Mouse (Mus musculus) mammary gland, adult 2 months (tissue): ENCODE measurements around the gene Kcns1. TPM values are rescaled to one million over a fixed set of nuclear protein-coding genes. Genes with fewer than 3 reads are reported as not detected.

Experiments used
- polyA plus RNA-seq: library from polyadenylated mRNA; depleted of rRNA; stranded (reverse); fragments of >200 nt; gene quantifications from 2 replicates; pipeline ENCODE4 v1.2.3, GENCODE M21; 2012; ENCODE audit warnings: low replicate concordance; rRNA removed

The Kcns1 gene
- 0.20 and 0.43 TPM in 2 replicates for polyA plus RNA-seq

GRCm38 (mm10) chr2:164170902-164171301 is at the start of gene Kcns1:
Kcns1 (minus strand) TSS chr2:164171113.

GRCm38 (mm10) chr2:164199626-164200327 is 28.9 kb upstream of the Kcns1 start, which contains the start of gene Wfdc15a:
Wfdc15a (minus strand) TSS chr2:164200130.

GRCm38 (mm10) chr2:164190576-164190975 is 19.7 kb upstream of the Kcns1 start, which contains the start of gene Wfdc12:
Wfdc12 (minus strand) TSS chr2:164190608.

GRCm38 (mm10) chr2:164182692-164183255 is 11.9 kb upstream of the Kcns1 start, which contains the start of gene Wfdc5:
Wfdc5 (minus strand) TSS chr2:164182742.

Other genes starting within 250 kb of the Kcns1 start
- gene Ywhab, start 176.2 kb downstream of the Kcns1 start, polyA plus RNA-seq = 54.2 and 98.4 TPM in 2 replicates
- gene Pabpc1l, start 145.7 kb downstream of the Kcns1 start, polyA plus RNA-seq = 1.6 and 1.7 TPM in 2 replicates
- gene Stk4, start 100.8 kb downstream of the Kcns1 start, polyA plus RNA-seq = 21.8 and 26.0 TPM in 2 replicates
- gene Tomm34, start 99.9 kb downstream of the Kcns1 start, polyA plus RNA-seq = 58.9 and 67.9 TPM in 2 replicates
- gene Wfdc5, start 11.6 kb upstream of the Kcns1 start, polyA plus RNA-seq = 1.0 TPM in 1 of 2 replicates, not detected in the other
- gene Wfdc12, start 19.5 kb upstream of the Kcns1 start, polyA plus RNA-seq = 0.50 TPM in 1 of 2 replicates, not detected in the other
- gene Wfdc15a, start 29.0 kb upstream of the Kcns1 start, polyA plus RNA-seq = not detected in 2 replicates
- not detected in 2 replicates for gene Wfdc15b, start 50.5 kb upstream of the Kcns1 start, polyA plus RNA-seq
- gene Svs2, start 67.4 kb upstream of the Kcns1 start, polyA plus RNA-seq = not detected in 2 replicates
- not detected in 2 replicates for gene Svs3b, start 85.5 kb upstream of the Kcns1 start, polyA plus RNA-seq
- gene Svs4, start 107.3 kb upstream of the Kcns1 start, polyA plus RNA-seq = not detected in 2 replicates
- not detected in 2 replicates for gene Svs3a, start 118.2 kb upstream of the Kcns1 start, polyA plus RNA-seq
- not detected in 2 replicates for gene Svs6, start 145.6 kb upstream of the Kcns1 start, polyA plus RNA-seq
- not detected in 2 replicates for gene Svs5, start 161.6 kb upstream of the Kcns1 start, polyA plus RNA-seq
- 19.6 and 28.7 TPM in 2 replicates for gene Slpi, start 218.0 kb upstream of the Kcns1 start, polyA plus RNA-seq
- 0.03 and 0.05 TPM in 2 replicates for gene Rbpjl, start 232.0 kb upstream of the Kcns1 start, polyA plus RNA-seq
- 2.9 and 6.3 TPM in 2 replicates for gene Matn4, start 234.0 kb upstream of the Kcns1 start, polyA plus RNA-seq